Mouse (Mus musculus) heart, embryonic 12.5 days (tissue): Measurements from ENCODE around the gene Pigc. TPM values are rescaled to one million over a fixed set of nuclear protein-coding genes. Genes with fewer than 3 reads are reported as not detected.

Source experiments
- ATAC-seq: fragments of 200-750 bp; cut with Nextera tagmentation; 2 replicates; pipeline ENCODE4 v1.8.0; 2017; ENCODE audit warnings: moderate TSS enrichment, moderate library complexity; ENCODE audit not compliant: insufficient number of reproducible peaks, low FRiP score
- H3K27ac ChIP-seq: fragments of 300-500 bp; sonication (generic); 2 replicates; pipeline ENCODE4 v1.5.1; 2016; ENCODE audit warnings: mild to moderate bottlenecking, moderate library complexity; ENCODE audit not compliant: poor library complexity, severe bottlenecking
- H3K27me3 ChIP-seq: fragments of 300-500 bp; sonication (generic); replicated peaks from 2 replicates; pipeline ENCODE4 v1.6.1; 2016; ENCODE audit warnings: mild to moderate bottlenecking, moderate library complexity
- H3K36me3 ChIP-seq: fragments of 300-500 bp; sonication (generic); 2 replicates; pipeline ENCODE4 v1.6.1; 2016; ENCODE audit warnings: mild to moderate bottlenecking, moderate library complexity
- H3K4me1 ChIP-seq: fragments of 300-500 bp; sonication (generic); replicated peaks from 2 replicates; pipeline ENCODE4 v1.6.1; 2016; ENCODE audit warnings: mild to moderate bottlenecking
- H3K4me2 ChIP-seq: fragments of 300-500 bp; sonication (generic); 2 replicates; pipeline ENCODE4 v1.6.1; 2016; ENCODE audit warnings: mild to moderate bottlenecking, moderate library complexity
- H3K4me3 ChIP-seq: fragments of 300-500 bp; sonication (generic); 2 replicates; pipeline ENCODE4 v1.5.1; 2016; ENCODE audit warnings: mild to moderate bottlenecking
- H3K9ac ChIP-seq: fragments of 300-500 bp; sonication (generic); 2 replicates; pipeline ENCODE4 v1.6.1; 2016; ENCODE audit warnings: mild to moderate bottlenecking, moderate library complexity
- H3K9me3 ChIP-seq: fragments of 300-500 bp; sonication (generic); replicated peaks from 2 replicates; pipeline ENCODE4 v1.6.1; 2016; ENCODE audit warnings: mild to moderate bottlenecking, moderate library complexity
- WGBS: fragments of 180-500 bp; shearing (Covaris S2); methylation state at CpG from one replicate; pipeline ENCODE4 v1.1.7; 2016; 5-methylcytosine and 5-hydroxymethylcytosine counted together
- polyA plus RNA-seq: library from polyadenylated mRNA; unstranded; fragments of >200 nt; fragmentation: Nextera tagmentation; extraction: Ambion mirVana; gene quantifications from 2 replicates; pipeline ENCODE4 v1.2.1, GENCODE M21; 2016

The Pigc gene
- polyA plus RNA-seq, 1 experiment from 2014 or later: 22.5 TPM

DNA sequence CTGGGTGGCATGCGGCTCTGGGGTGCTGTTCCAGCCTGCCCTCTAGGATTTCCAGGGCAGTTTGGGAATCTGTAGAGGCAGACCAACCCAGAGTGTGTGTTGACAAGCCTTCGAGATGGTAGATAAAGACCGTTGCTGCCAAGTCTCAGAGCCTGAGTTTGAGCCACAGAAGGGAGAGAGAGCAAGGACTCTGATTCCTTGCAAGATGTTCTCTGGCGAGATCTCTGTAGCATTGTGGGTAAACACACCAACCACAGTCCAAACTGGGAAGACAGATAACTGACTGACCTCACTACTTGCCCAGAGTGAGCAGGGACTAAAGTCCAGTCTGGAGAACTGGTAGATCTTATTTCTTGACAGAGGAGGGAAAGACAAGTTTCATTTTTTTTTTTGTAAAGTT, 44.6 kb downstream of the Pigc start:
- Histone ChIP-seq H3K4me3 (no peak overlapping the region), H3K27ac (0 out of 2 replicates have a peak overlapping the region, but pooled peaks have one; percentile 14), H3K4me2 (no peak overlapping the region), H3K9me3 (no peaks in the 10 kb centered on the region), H3K9ac (no peak overlapping the region), H3K36me3 (no peaks in the 10 kb centered on the region), H3K4me1 (peaks cover 48% of the 10 kb centered on the region), H3K27me3 (no peaks in the 10 kb centered on the region)
- 12% methylated on average over 4 of the region's 4 CpGs for WGBS
- ATAC-seq: no peak

DNA sequence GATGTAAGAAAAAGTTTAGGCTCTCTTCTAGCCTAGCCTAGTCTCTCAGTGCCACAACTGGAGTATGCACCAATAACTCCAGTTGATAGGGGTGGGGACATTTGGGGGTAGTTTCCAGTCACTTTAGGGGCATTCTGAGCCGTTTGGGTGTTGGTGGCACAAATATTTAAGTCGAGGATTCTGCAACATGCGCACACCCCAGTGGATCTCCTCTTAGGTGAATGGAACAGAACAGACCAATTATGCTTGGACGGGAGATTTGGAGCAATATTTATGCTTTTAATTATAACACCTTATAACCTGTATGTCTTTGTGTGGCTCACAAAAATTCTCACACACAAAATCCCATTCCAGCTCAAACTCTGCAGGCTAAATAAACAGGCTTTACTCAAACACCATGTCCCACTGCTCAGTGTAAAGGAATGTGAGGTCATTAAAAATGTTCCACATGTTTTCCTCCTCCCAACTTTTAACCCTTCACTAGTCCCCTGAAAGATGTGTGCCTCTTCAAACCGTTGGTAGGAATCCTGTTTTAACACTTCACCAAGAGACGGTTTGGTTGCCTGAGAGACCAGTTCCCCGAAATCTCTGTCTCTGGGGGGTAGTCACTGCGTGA, 46.4 kb downstream of the Pigc start:
- Histone ChIP-seq H3K9ac (no peak overlapping the region), H3K9me3 (no peaks in the 10 kb centered on the region), H3K27me3 (no peaks in the 10 kb centered on the region), H3K27ac (peak overlapping the region; percentile 52; the same call in 1 of the 2 replicates), H3K4me1 (peaks cover 40% of the 10 kb centered on the region), H3K36me3 (no peaks in the 10 kb centered on the region), H3K4me3 (no peak overlapping the region), H3K4me2 (no peak overlapping the region)
- ATAC-seq: no peak
- WGBS: 58% methylated on average over 8 of the region's 8 CpGs

DNA sequence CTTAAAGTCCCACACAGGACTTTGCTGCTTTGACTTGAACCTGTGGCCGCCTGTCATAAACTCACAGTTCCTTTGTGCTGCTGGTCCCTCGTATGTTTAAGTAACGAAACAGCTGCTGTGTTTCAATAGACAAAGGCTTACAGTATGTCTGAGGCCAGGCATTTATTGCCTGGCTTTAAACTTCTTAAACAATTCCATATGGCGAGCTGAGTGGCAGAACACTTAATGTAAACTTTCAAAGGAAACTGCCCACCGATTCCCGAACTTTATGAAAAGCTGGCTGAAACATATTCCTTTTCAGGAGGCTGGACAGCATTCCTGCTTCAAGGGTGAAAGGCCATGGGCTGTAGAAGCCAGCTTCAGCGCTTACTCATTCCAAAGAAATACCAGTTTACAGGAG, 48.0 kb downstream of the Pigc start:
- no peaks in the 10 kb centered on the region for H3K27me3 ChIP-seq
- H3K27ac ChIP-seq: peak overlapping the region; percentile 78
- H3K9ac ChIP-seq: no peak overlapping the region
- 51% methylated on average over 7 of the region's 7 CpGs for WGBS
- H3K9me3 ChIP-seq: no peaks in the 10 kb centered on the region
- no peak overlapping the region for H3K4me2 ChIP-seq
- H3K4me1 ChIP-seq: peaks cover 39% of the 10 kb centered on the region
- H3K4me3 ChIP-seq: no peak overlapping the region
- H3K36me3 ChIP-seq: no peaks in the 10 kb centered on the region
- no peak for ATAC-seq

DNA sequence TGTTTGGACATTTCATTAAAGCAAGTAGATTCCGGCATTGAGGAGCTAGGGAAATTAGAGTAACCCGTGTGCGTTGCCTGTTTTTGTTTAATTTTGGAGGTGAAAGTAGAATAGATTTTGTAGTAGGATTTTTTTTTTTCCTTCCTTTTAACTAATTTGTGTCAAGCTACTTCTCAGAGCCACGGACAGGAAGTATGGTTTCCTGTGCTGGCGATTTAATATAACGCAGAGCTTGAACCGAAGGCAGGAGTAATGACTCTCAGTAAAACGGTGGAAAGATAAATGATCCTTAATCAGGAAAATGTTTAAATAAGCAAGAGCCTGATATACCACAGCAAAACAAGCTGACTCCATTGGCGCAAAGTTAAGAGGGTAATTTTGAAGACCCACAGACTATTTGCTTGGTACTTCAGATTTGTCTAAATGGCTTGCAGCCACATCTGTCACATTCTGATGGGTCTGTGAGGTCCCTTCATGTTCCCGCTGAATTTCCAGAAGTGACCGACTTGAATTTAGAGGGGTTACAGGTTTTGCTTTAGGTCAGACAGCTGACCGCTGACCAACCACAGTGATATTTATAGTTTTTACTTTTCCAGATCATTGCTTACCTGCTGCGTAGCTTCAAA, 49.1 kb downstream of the Pigc start:
- no peaks in the 10 kb centered on the region for H3K9me3 ChIP-seq
- ATAC-seq: 0 out of 2 replicates have a peak, but pooled peaks have one; percentile 42
- no peak overlapping the region for H3K4me2 ChIP-seq
- no peaks in the 10 kb centered on the region for H3K27me3 ChIP-seq
- WGBS: 55% methylated on average over 13 of the region's 13 CpGs
- peak overlapping the region; percentile 82 for H3K27ac ChIP-seq
- no peak overlapping the region for H3K9ac ChIP-seq
- peaks cover 39% of the 10 kb centered on the region for H3K4me1 ChIP-seq
- H3K4me3 ChIP-seq: no peak overlapping the region
- H3K36me3 ChIP-seq: no peaks in the 10 kb centered on the region

DNA sequence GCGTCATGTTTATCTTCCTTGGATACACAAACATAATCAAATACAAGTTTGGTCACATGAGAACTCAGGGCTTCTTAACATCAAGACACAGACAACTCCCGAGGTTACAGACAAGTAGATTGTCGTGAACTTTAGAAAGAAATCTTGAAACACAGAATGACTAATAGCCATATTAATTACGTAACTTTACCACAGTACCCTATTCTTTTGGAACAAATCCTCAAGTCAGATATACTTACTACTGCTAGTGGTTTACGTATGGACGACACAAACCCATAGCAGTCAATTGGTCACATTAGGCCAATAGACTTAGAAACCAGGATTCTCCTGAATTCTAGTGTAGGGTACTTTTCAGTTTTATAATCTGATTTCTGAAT, 49.6 kb downstream of the Pigc start:
- H3K4me3 ChIP-seq: no peak overlapping the region
- no peaks in the 10 kb centered on the region for H3K9me3 ChIP-seq
- no peaks in the 10 kb centered on the region for H3K36me3 ChIP-seq
- no peak overlapping the region for H3K9ac ChIP-seq
- H3K27me3 ChIP-seq: no peaks in the 10 kb centered on the region
- ATAC-seq: no peak
- no peak overlapping the region for H3K4me2 ChIP-seq
- H3K4me1 ChIP-seq: peaks cover 34% of the 10 kb centered on the region
- H3K27ac ChIP-seq: peak overlapping the region; percentile 82
- 63% methylated on average over 6 of the region's 6 CpGs for WGBS

DNA sequence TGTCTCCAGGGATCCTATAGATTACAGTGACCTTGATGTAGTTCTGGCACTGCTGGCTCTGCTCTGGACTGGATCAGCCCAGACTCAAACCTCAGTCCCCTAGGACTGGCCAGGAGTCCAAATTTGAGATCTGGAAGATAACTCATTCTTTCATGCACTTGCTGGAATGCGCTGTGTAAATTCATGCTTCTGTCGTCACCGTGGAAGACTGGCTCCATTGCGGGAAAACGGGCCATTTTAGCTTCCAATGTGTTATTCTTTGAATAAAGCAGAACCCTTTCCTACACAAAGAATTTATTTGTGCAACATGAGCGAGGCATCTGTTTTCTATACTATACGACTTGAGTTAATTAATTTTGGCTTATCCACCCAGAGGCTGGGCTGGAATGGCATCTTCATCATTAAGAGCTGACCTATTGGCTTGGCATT, 51.3 kb downstream of the Pigc start:
- Histone ChIP-seq H3K9ac (no peak overlapping the region), H3K27me3 (no peaks in the 10 kb centered on the region), H3K4me3 (no peak overlapping the region), H3K27ac (no peak overlapping the region), H3K36me3 (no peaks in the 10 kb centered on the region), H3K4me1 (peaks cover 25% of the 10 kb centered on the region), H3K4me2 (no peak overlapping the region), H3K9me3 (no peaks in the 10 kb centered on the region)
- WGBS: 69% methylated on average over 7 of the region's 7 CpGs
- no peak; the same call in 1 of the 2 replicates for ATAC-seq

DNA sequence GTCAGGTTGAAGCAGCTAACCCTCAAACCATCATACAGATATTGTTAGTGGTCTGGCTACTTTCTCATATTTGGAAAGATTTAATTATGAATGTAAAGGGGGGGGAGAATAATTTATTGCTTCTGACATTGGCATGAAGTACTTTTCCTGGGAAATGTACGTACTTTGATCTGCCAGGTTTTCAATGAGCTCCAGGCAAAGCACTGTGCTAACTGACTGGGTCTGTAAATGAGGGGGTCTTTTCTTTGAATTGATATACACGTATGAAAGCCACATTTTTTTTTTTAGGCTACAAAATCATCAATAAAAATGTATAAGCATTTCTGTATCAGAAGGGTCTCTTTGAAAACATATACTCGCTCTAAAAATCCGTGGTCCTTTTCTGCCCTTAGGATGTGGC, 51.8 kb downstream of the Pigc start:
- WGBS: 77% methylated on average over 4 of the region's 4 CpGs
- H3K9ac ChIP-seq: no peak overlapping the region
- H3K4me1 ChIP-seq: peaks cover 22% of the 10 kb centered on the region
- H3K27me3 ChIP-seq: no peaks in the 10 kb centered on the region
- no peaks in the 10 kb centered on the region for H3K36me3 ChIP-seq
- no peaks in the 10 kb centered on the region for H3K9me3 ChIP-seq
- ATAC-seq: no peak
- 0 out of 2 replicates have a peak overlapping the region, but pooled peaks have one; percentile 6 for H3K27ac ChIP-seq
- no peak overlapping the region for H3K4me3 ChIP-seq
- H3K4me2 ChIP-seq: no peak overlapping the region

Other genes with a start within 250 kb of the Pigc start
- not detected in 2 replicates for gene Fasl, start 180.7 kb upstream of the Pigc start, polyA plus RNA-seq
- gene Suco, start 92.5 kb upstream of the Pigc start, polyA plus RNA-seq: 26.2 and 28.2 TPM in 2 replicates
- gene 4930558K02Rik, start 10.4 kb downstream of the Pigc start, polyA plus RNA-seq: not detected in 2 replicates